Mouse (Mus musculus) thymus, adult 2 months (tissue): ENCODE results near the gene Cdk5r1. TPM values are rescaled to one million over a fixed set of nuclear protein-coding genes. Genes with fewer than 3 reads are reported as not detected.

Source experiments
- DNase-seq: peaks from one replicate; pipeline ENCODE4 v3.0.0; 2021
- H3K27ac ChIP-seq: fragments of 200-500 bp; 2 replicates; pipeline ENCODE4 v1.5.1; 2012; ENCODE audit warnings: low read length, control low read depth; ENCODE audit not compliant: control insufficient read depth, insufficient read depth
- H3K27me3 ChIP-seq: fragments of 200-500 bp; 2 replicates; pipeline ENCODE4 v1.6.1; 2012; ENCODE audit warnings: mild to moderate bottlenecking, low read length, moderate library complexity, mixed read lengths; ENCODE audit not compliant: control insufficient read depth, insufficient read depth
- H3K36me3 ChIP-seq: fragments of 200-500 bp; 2 replicates; pipeline ENCODE4 v1.6.1; 2012; ENCODE audit warnings: mild to moderate bottlenecking, low read length, moderate library complexity; ENCODE audit not compliant: control insufficient read depth, insufficient read depth
- H3K4me1 ChIP-seq: fragments of 200-500 bp; replicated peaks from 2 replicates; pipeline ENCODE4 v1.6.1; 2012; ENCODE audit warnings: low read length; ENCODE audit not compliant: control insufficient read depth, insufficient read depth
- H3K4me3 ChIP-seq: fragments of 200-500 bp; 2 replicates; pipeline ENCODE4 v1.5.1; 2012; ENCODE audit warnings: mild to moderate bottlenecking, low read length, control low read depth, moderate library complexity; ENCODE audit not compliant: control insufficient read depth, insufficient read depth
- CTCF ChIP-seq: fragments of 200-500 bp; IDR thresholded peaks from 2 replicates; pipeline ENCODE4 v1.5.1; 2012; ENCODE audit warnings: mild to moderate bottlenecking, control low read depth, low read length, moderate library complexity, borderline replicate concordance; ENCODE audit not compliant: control insufficient read depth, poor library complexity, insufficient read depth; ENCODE audit errors: extremely low read depth
- POLR2A ChIP-seq: fragments of 200-500 bp; IDR thresholded peaks from 2 replicates; pipeline ENCODE4 v1.6.1; 2012; ENCODE audit warnings: mild to moderate bottlenecking, low read length, control low read depth, moderate library complexity; ENCODE audit not compliant: control insufficient read depth, poor library complexity, insufficient read depth; ENCODE audit errors: extremely low read depth
- WGBS: fragments of 180-500 bp; shearing (Covaris S2); methylation state at CpG from one replicate; pipeline ENCODE4 v1.1.7; 2018; 5-methylcytosine and 5-hydroxymethylcytosine counted together
- polyA plus RNA-seq: library from polyadenylated mRNA; depleted of rRNA; stranded (reverse); fragments of >200 nt; gene quantifications from 2 replicates; pipeline ENCODE4 v1.2.3, GENCODE M21; 2012

Gene Cdk5r1
- polyA plus RNA-seq, 1 experiment: 10.8 TPM

DNA sequence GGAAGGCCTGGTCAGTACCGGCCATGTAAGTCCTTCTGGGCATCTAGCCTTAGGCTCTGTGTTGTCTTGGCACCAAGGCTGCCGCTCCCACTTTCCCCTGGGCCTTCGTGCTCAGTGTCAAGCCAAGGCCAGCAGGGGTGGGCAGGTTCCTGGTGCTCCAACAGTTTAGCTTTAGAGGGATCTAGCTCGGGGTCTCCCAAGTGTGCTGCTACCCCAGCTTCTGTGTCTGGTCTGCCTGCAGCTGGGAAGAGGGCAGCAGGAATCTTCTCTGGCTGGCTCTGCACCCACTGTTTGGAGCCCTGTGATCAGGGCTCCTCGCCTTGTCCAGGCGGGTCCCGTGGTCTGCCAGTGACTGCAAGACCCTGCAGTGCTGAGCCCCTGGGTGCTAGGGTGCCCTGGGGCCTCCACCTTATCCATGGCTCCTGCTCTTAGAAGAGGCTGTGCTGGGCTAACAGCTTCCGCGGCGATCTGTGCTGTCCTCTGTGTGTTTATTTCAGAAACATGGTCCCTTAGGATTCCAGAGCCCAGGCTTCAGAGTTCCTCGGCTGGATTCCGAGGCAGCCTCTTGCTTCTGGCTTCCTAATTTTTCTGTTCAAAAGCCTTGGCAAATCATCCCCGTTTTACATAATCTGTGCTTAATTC lies 4.7 kb downstream of the Cdk5r1 start:
- H3K4me1 ChIP-seq: peaks cover 22% of the 10 kb centered on the region
- H3K27me3 ChIP-seq: no peaks in the 10 kb centered on the region
- H3K4me3 ChIP-seq: no peak overlapping the region
- 95% methylated on average over 13 of the region's 13 CpGs for WGBS
- no peak overlapping the region for H3K27ac ChIP-seq
- DNase-seq: no peak
- H3K36me3 ChIP-seq: no peaks in the 10 kb centered on the region
- no peak for TF ChIP-seq CTCF
- TF ChIP-seq POLR2A: no peak

DNA sequence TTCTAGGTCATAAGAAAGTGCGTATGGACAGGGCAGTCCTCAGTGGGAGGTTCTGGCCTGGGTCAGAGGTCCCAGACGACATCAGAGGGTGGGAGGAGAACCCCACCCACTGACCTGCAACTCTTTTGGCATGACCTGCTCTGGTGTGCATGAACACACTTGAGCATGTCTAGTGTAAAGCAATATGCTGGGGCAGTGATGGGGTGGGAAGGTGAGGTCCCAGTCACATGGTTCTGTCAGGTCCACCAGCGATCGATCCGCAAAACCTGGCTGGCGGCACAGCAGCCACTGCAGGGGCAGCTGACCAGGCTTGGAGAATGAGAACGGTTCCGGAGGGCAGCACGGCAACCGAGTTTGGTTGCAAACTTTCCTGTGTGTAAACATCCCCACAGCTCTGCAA lies 5.5 kb downstream of the Cdk5r1 start:
- no peaks in the 10 kb centered on the region for H3K27me3 ChIP-seq
- 94% methylated on average over 10 of the region's 10 CpGs for WGBS
- H3K4me1 ChIP-seq: peaks cover 26% of the 10 kb centered on the region
- DNase-seq: no peak
- H3K36me3 ChIP-seq: no peaks in the 10 kb centered on the region
- H3K27ac ChIP-seq: no peak overlapping the region
- TF ChIP-seq POLR2A: no peak
- TF ChIP-seq CTCF: no peak
- no peak overlapping the region for H3K4me3 ChIP-seq

GRCm38 (mm10) chr11:80482921-80483320 lies 6.1 kb downstream of the Cdk5r1 start:
- no peak for DNase-seq
- Histone ChIP-seq H3K27ac (no peak overlapping the region), H3K36me3 (no peaks in the 10 kb centered on the region), H3K4me3 (no peak overlapping the region), H3K4me1 (peaks cover 26% of the 10 kb centered on the region), H3K27me3 (no peaks in the 10 kb centered on the region)
- no peak for TF ChIP-seq CTCF
- no peak for TF ChIP-seq POLR2A
- 95% methylated on average over 7 of the region's 7 CpGs for WGBS

GRCm38 (mm10) chr11:80483536-80484067 lies 6.8 kb downstream of the Cdk5r1 start:
- Histone ChIP-seq H3K27me3 (no peaks in the 10 kb centered on the region), H3K4me1 (peaks cover 25% of the 10 kb centered on the region), H3K4me3 (no peak overlapping the region), H3K36me3 (no peaks in the 10 kb centered on the region), H3K27ac (no peak overlapping the region)
- no peak for TF ChIP-seq POLR2A
- TF ChIP-seq CTCF: no peak
- WGBS: 91% methylated on average over 6 of the region's 6 CpGs
- DNase-seq: no peak

DNA sequence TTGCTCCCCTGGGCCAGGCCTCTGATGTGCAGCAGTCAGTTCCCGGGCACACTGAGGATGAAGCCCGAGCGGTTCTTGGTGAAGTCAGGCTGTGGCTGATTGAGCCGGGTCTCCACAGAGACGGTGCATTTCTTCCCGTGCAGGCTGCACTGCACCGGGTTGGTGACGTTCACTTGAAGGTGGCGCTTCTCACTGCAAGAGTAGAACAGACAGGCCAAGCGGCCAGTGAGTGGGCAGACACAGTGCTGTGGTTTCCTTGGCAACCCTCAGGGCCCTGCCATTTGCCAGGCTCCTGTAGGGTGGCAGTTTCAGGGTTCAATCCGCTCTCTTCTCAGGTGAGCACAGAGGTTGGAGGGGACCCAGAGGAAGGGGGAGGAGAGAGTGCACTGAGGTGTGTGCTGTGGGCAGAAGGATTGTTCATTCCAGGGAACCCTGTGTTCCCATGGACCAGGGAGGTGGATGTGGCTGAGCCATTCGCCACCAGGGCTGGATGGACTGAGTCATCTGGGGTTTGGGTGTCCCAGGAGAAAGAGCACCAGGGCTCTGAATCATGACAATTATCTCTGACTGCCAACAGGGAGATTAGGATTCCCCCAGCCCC lies 7.5 kb downstream of the Cdk5r1 start:
- Histone ChIP-seq H3K36me3 (no peaks in the 10 kb centered on the region), H3K27ac (no peak overlapping the region), H3K4me3 (no peak overlapping the region), H3K4me1 (peaks cover 25% of the 10 kb centered on the region), H3K27me3 (no peaks in the 10 kb centered on the region)
- TF ChIP-seq CTCF: no peak
- no peak for TF ChIP-seq POLR2A
- no peak for DNase-seq
- WGBS: 87% methylated on average over 12 of the region's 12 CpGs

DNA sequence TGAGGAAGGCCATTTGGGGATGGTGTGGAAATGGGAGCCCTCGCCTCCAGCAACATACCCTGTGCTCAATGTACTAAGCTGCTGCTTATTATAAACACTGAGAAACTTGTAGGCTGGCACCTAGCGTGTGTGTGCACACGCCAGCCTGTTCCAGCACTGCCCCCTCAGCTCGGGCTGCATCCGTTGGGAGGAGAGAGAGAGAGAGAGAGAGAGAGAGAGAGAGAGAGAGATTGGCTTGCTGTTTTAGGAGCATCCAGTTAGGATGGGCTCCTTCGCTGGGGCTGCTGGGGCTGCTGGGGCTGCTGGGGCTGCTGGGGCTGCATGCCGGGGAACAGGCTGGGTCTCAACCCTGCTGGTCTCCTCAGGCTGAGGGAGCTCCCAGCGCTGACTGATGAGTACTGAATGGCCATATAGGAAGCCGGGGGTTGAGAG lies 8.3 kb downstream of the Cdk5r1 start:
- Histone ChIP-seq H3K4me3 (no peak overlapping the region), H3K27me3 (no peaks in the 10 kb centered on the region), H3K36me3 (no peaks in the 10 kb centered on the region), H3K27ac (no peak overlapping the region), H3K4me1 (peaks cover 31% of the 10 kb centered on the region)
- 94% methylated on average over 9 of the region's 9 CpGs for WGBS
- TF ChIP-seq POLR2A (no peak), CTCF (no peak)
- no peak for DNase-seq

DNA sequence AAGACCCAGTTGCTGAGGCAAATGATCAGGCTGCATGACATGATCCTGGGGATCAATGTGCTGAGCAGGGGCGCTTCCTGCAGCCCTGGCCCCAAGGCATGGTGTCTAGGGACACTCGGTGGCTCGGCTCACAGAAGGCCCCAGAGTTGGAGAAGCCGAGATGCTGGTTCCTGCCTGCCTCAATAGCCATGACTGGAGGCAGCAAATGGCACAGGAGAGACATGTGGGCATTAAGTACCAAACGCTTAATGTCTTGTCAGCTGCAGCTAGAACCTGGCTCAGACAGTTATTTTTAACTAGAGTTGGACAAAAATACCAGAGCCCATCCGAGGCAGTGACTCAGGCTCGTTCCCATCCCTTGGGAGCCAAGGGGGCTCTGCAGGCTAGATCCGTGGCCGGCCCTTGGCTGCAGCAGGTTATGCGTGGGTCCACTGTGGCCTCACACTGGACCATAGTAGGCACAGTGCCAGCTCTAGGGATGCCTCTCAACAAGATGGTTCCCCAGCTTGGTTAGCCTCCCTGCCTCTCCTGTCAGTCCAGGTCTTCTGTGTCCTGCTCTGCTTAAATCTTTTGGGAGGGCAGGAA lies 8.9 kb downstream of the Cdk5r1 start:
- 95% methylated on average over 10 of the region's 10 CpGs for WGBS

More for the DNA sequence above, 8.9 kb downstream of the Cdk5r1 start:
- H3K27ac ChIP-seq: no peak overlapping the region
- H3K4me1 ChIP-seq: peaks cover 35% of the 10 kb centered on the region
- H3K4me3 ChIP-seq: no peak overlapping the region
- H3K36me3 ChIP-seq: no peaks in the 10 kb centered on the region
- no peak for DNase-seq
- H3K27me3 ChIP-seq: no peaks in the 10 kb centered on the region
- TF ChIP-seq CTCF (no peak), POLR2A (no peak)
